Mouse (Mus musculus): ENCODE data around the gene Mpig6b. TPM values are rescaled to one million over a fixed set of nuclear protein-coding genes. Genes with fewer than 3 reads are reported as not detected.
A peak's percentile ranks its signal among the peaks of the same experiment; 100 is the strongest.

The Mpig6b gene
- polyA plus RNA-seq, 1 experiment = 0.25 TPM

GRCm38 (mm10) chr17:35029691-35030532, 36.1 kb downstream of the Mpig6b start:
- Histone ChIP-seq H3K27me3 (ENCODE audit: control insufficient read depth, insufficient read depth, low read length) (no peaks in the 10 kb centered on the region), H3K4me3 (replicated peaks; ENCODE audit: insufficient read depth, low read depth, low read length) (no peak overlapping the region)
- 45% methylated on average over 19 of the region's 19 CpGs for WGBS

GRCm38 (mm10) chr17:35028315-35028714, 37.7 kb downstream of the Mpig6b start:
- Histone ChIP-seq H3K4me1 (ENCODE audit: control insufficient read depth, insufficient read depth, low read length) (no peaks in the 10 kb centered on the region; the same call in 1 of the 2 replicates), H3K27me3 (ENCODE audit: control insufficient read depth, insufficient read depth, low read length) (no peaks in the 10 kb centered on the region), H3K4me3 (replicated peaks; ENCODE audit: insufficient read depth, low read depth, low read length) (no peak overlapping the region), H3K27ac (ENCODE audit: insufficient read depth, low read length) (no peak overlapping the region)
- no peak for TF ChIP-seq POLR2A (IDR thresholded peaks at IDR 0.05; ENCODE audit: borderline replicate concordance, insufficient read depth, low read length)
- TF ChIP-seq CTCF (IDR thresholded peaks at IDR 0.05; ENCODE audit: borderline replicate concordance, insufficient read depth, low read depth, low read length) = no peak
- no peak for DNase-seq
- WGBS = 51% methylated on average over 2 of the region's 2 CpGs

More at GRCm38 (mm10) chr17:35029691-35030532, 36.1 kb downstream of the Mpig6b start:
- peak in 1 of 2 experiments; percentile 27 for DNase-seq
- no peaks in the 10 kb centered on the region; the same call in 1 of the 2 replicates for H3K4me1 ChIP-seq (ENCODE audit: control insufficient read depth, insufficient read depth, low read length)
- TF ChIP-seq POLR2A (IDR thresholded peaks at IDR 0.05; ENCODE audit: borderline replicate concordance, insufficient read depth, low read length) = no peak
- TF ChIP-seq CTCF (IDR thresholded peaks at IDR 0.05; ENCODE audit: borderline replicate concordance, insufficient read depth, low read depth, low read length) = peak; percentile 37; the same call in 1 of the 2 replicates
- H3K27ac ChIP-seq (ENCODE audit: insufficient read depth, low read length) = no peak overlapping the region

- H3K4me1 ChIP-seq (ENCODE audit: control insufficient read depth, insufficient read depth, low read length) = no peaks in the 10 kb centered on the region; the same call in 1 of the 2 replicates
- WGBS = 39% methylated on average over 13 of the region's 13 CpGs
- H3K27me3 ChIP-seq (ENCODE audit: control insufficient read depth, insufficient read depth, low read length) = no peaks in the 10 kb centered on the region
- DNase-seq = peak; percentile 40 to 41
- no peak within 1 kb of the TSS for H3K4me3 ChIP-seq (replicated peaks; ENCODE audit: insufficient read depth, low read depth, low read length)
- H3K27ac ChIP-seq (ENCODE audit: insufficient read depth, low read length) = no peak within 1 kb of the TSS
- TF ChIP-seq POLR2A (IDR thresholded peaks at IDR 0.05; ENCODE audit: borderline replicate concordance, insufficient read depth, low read length) = no peak
- no peak for TF ChIP-seq CTCF (IDR thresholded peaks at IDR 0.05; ENCODE audit: borderline replicate concordance, insufficient read depth, low read depth, low read length)
Observed at GRCm38 (mm10) chr17:35027277-35028068, 38.5 kb downstream of the Mpig6b start, which contains the start of gene Sapcd1. Gene Sapcd1, minus strand, starts transcription at chr17:35028016.

GRCm38 (mm10) chr17:35026206-35026605, 39.8 kb downstream of the Mpig6b start:
- Histone ChIP-seq H3K4me1 (ENCODE audit: control insufficient read depth, insufficient read depth, low read length) (peaks cover 3% of the 10 kb centered on the region), H3K4me3 (replicated peaks; ENCODE audit: insufficient read depth, low read depth, low read length) (no peak overlapping the region), H3K27ac (ENCODE audit: insufficient read depth, low read length) (no peak overlapping the region), H3K27me3 (ENCODE audit: control insufficient read depth, insufficient read depth, low read length) (no peaks in the 10 kb centered on the region)
- no peak for TF ChIP-seq POLR2A (IDR thresholded peaks at IDR 0.05; ENCODE audit: borderline replicate concordance, insufficient read depth, low read length)
- no peak for TF ChIP-seq CTCF (IDR thresholded peaks at IDR 0.05; ENCODE audit: borderline replicate concordance, insufficient read depth, low read depth, low read length)
- DNase-seq = no peak
- 62% methylated on average over 5 of the region's 5 CpGs for WGBS

- Histone ChIP-seq H3K4me1 (ENCODE audit: control insufficient read depth, insufficient read depth, low read length) (peaks cover 6% of the 10 kb centered on the region), H3K27ac (ENCODE audit: insufficient read depth, low read length) (no peak overlapping the region), H3K4me3 (replicated peaks; ENCODE audit: insufficient read depth, low read depth, low read length) (no peak overlapping the region), H3K27me3 (ENCODE audit: control insufficient read depth, insufficient read depth, low read length) (no peaks in the 10 kb centered on the region)
- TF ChIP-seq POLR2A (IDR thresholded peaks at IDR 0.05; ENCODE audit: borderline replicate concordance, insufficient read depth, low read length) = no peak
- no peak for TF ChIP-seq CTCF (IDR thresholded peaks at IDR 0.05; ENCODE audit: borderline replicate concordance, insufficient read depth, low read depth, low read length)
- 52% methylated on average over 10 of the region's 10 CpGs for WGBS
- no peak for DNase-seq
Observed at GRCm38 (mm10) chr17:35024691-35025488, 41.1 kb downstream of the Mpig6b start.

- 78% methylated on average over 13 of the region's 13 CpGs for WGBS
- Histone ChIP-seq H3K27ac (ENCODE audit: insufficient read depth, low read length) (no peak overlapping the region), H3K4me1 (ENCODE audit: control insufficient read depth, insufficient read depth, low read length) (peaks cover 10% of the 10 kb centered on the region), H3K4me3 (replicated peaks; ENCODE audit: insufficient read depth, low read depth, low read length) (no peak overlapping the region), H3K27me3 (ENCODE audit: control insufficient read depth, insufficient read depth, low read length) (no peaks in the 10 kb centered on the region)
- TF ChIP-seq CTCF (IDR thresholded peaks at IDR 0.05; ENCODE audit: borderline replicate concordance, insufficient read depth, low read depth, low read length) = no peak
- TF ChIP-seq POLR2A (IDR thresholded peaks at IDR 0.05; ENCODE audit: borderline replicate concordance, insufficient read depth, low read length) = no peak
- DNase-seq = no peak
Observed at GRCm38 (mm10) chr17:35024261-35024660, 41.7 kb downstream of the Mpig6b start.

- no peak for DNase-seq
- Histone ChIP-seq H3K4me1 (ENCODE audit: control insufficient read depth, insufficient read depth, low read length) (peaks cover 10% of the 10 kb centered on the region; the same call in 1 of the 2 replicates), H3K27ac (ENCODE audit: insufficient read depth, low read length) (no peak overlapping the region), H3K4me3 (replicated peaks; ENCODE audit: insufficient read depth, low read depth, low read length) (no peak overlapping the region), H3K27me3 (ENCODE audit: control insufficient read depth, insufficient read depth, low read length) (no peaks in the 10 kb centered on the region)
- TF ChIP-seq CTCF (IDR thresholded peaks at IDR 0.05; ENCODE audit: borderline replicate concordance, insufficient read depth, low read depth, low read length) (no peak), POLR2A (IDR thresholded peaks at IDR 0.05; ENCODE audit: borderline replicate concordance, insufficient read depth, low read length) (no peak)
- 90% methylated on average over 4 of the region's 4 CpGs for WGBS
Observed at GRCm38 (mm10) chr17:35023756-35024155, 42.2 kb downstream of the Mpig6b start.

Measured in cerebellum, adult 2 months (tissue).